Mouse (Mus musculus) liver, embryonic 14.5 days (tissue): Measurements from ENCODE around the gene B3gnt2.
A peak's percentile ranks its signal among the peaks of the same experiment; 100 is the strongest.

Source experiments
- CTCF ChIP-seq: IDR thresholded peaks from 2 replicates; pipeline ENCODE4 v1.5.1; 2016; ENCODE audit warnings: antibody characterized with exemption, low read depth, control low read depth
- EP300 ChIP-seq: IDR thresholded peaks from 2 replicates; pipeline ENCODE4 v1.6.1; 2016; ENCODE audit warnings: antibody characterized with exemption, low read depth

- TF ChIP-seq CTCF = no peak
- peak; percentile 64 for TF ChIP-seq EP300
Measured at GRCm38 (mm10) chr11:22793176-22793880, 67.4 kb downstream of the B3gnt2 start.
